Mouse (Mus musculus) hindbrain, embryonic 12.5 days (tissue): ENCODE measurements at regions not wholly inside any gene's neighbourhood (a gene's known extent, or its start where the extent isn't known, plus 50 kb on each side); places are given as distances from the start of the nearest gene placed in this dataset.
A peak's percentile ranks its signal among the peaks of the same experiment; 100 is the strongest.

ENCODE experiments used
- ATAC-seq: fragments of 200-750 bp; cut with Nextera tagmentation; 2 replicates; pipeline ENCODE4 v1.8.0; 2017; ENCODE audit warnings: moderate TSS enrichment; ENCODE audit not compliant: low FRiP score
- H3K27ac ChIP-seq: fragments of 300-500 bp; sonication (generic); 2 replicates; pipeline ENCODE4 v1.5.1; 2016; ENCODE audit warnings: mild to moderate bottlenecking
- H3K27me3 ChIP-seq: fragments of 300-500 bp; sonication (generic); 2 replicates; pipeline ENCODE4 v1.6.1; 2016; ENCODE audit warnings: mild to moderate bottlenecking
- H3K36me3 ChIP-seq: fragments of 300-500 bp; sonication (generic); 2 replicates; pipeline ENCODE4 v1.6.1; 2016; ENCODE audit warnings: mild to moderate bottlenecking
- H3K4me1 ChIP-seq: fragments of 300-500 bp; sonication (generic); 2 replicates; pipeline ENCODE4 v1.6.1; 2016
- H3K4me2 ChIP-seq: fragments of 300-500 bp; sonication (generic); replicated peaks from 2 replicates; pipeline ENCODE4 v1.6.1; 2016; ENCODE audit warnings: mild to moderate bottlenecking
- H3K4me3 ChIP-seq: fragments of 300-500 bp; sonication (generic); 2 replicates; pipeline ENCODE4 v1.5.1; 2016; ENCODE audit warnings: mild to moderate bottlenecking
- H3K9ac ChIP-seq: fragments of 300-500 bp; sonication (generic); 2 replicates; pipeline ENCODE4 v1.6.1; 2016; ENCODE audit warnings: mild to moderate bottlenecking, moderate library complexity
- H3K9me3 ChIP-seq: fragments of 300-500 bp; sonication (generic); replicated peaks from 2 replicates; pipeline ENCODE4 v1.6.1; 2016; ENCODE audit warnings: mild to moderate bottlenecking
- WGBS: fragments of 180-500 bp; shearing (Covaris S2); methylation state at CpG from one replicate; pipeline ENCODE4 v1.1.7; 2016; 5-methylcytosine and 5-hydroxymethylcytosine counted together

DNA sequence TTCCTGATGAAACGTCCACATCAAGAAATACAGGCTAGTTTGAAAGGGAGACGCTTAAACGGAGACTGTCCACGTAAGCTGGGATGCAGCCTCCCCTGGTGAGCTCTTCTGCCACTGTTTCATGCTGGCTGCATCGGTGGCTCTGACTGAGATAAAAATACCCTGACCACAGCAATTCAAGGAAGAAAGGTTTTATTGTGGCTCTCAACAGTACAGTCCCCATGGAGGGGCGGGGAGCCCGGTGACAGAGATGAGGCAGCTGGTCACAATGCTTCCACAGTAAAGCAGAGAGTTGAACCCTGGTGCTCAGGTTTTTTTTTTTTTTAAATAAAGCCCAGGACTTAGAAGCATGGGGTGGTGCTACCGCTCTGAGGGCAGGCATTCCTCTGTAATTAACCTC, 622.7 kb upstream of the Fam19a5 start:
- peak overlapping the region; percentile 24; the same call in 1 of the 2 replicates for H3K4me2 ChIP-seq
- 6% methylated on average over 8 of the region's 8 CpGs for WGBS
- H3K27ac ChIP-seq: no peak overlapping the region
- ATAC-seq: no peak
- H3K9me3 ChIP-seq: no peaks in the 10 kb centered on the region
- no peak overlapping the region for H3K9ac ChIP-seq
- H3K4me1 ChIP-seq: peaks cover 38% of the 10 kb centered on the region
- H3K36me3 ChIP-seq: no peaks in the 10 kb centered on the region
- no peak overlapping the region for H3K4me3 ChIP-seq
- H3K27me3 ChIP-seq: no peaks in the 10 kb centered on the region

DNA sequence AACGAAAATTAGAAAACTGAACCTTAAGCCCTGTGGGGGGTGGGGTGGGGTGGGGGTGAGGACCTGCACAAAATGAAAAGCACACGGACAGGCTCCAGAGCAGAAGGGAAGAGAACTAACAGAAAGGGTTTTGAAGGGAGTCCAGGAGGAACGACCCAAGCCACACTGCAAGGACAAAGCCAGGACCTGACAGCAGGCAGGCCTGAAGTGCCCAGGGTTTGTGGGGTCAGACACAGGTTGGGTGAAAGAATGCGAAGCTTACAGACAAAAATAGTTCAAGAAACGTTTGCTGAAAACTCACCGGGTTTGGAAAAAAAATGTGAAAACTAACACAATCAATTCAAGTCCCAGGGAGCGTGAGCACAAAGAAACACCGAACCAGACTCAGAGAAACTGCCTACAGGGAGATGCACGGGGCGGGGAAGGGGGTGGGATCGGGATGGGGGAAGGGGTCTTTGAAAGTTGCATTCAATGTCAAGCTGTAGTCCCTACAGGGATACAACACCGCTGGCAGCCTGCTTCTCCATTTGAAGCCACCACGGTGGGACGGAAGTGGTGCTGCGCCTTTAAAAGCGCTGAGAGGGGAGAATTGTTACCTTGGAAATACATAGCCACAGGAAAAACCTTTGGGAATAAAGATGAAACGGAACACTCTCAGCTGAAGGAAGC, 618.9 kb upstream of the Fam19a5 start:
- H3K4me3 ChIP-seq: no peak overlapping the region
- WGBS: 11% methylated on average over 17 of the region's 17 CpGs

DNA sequence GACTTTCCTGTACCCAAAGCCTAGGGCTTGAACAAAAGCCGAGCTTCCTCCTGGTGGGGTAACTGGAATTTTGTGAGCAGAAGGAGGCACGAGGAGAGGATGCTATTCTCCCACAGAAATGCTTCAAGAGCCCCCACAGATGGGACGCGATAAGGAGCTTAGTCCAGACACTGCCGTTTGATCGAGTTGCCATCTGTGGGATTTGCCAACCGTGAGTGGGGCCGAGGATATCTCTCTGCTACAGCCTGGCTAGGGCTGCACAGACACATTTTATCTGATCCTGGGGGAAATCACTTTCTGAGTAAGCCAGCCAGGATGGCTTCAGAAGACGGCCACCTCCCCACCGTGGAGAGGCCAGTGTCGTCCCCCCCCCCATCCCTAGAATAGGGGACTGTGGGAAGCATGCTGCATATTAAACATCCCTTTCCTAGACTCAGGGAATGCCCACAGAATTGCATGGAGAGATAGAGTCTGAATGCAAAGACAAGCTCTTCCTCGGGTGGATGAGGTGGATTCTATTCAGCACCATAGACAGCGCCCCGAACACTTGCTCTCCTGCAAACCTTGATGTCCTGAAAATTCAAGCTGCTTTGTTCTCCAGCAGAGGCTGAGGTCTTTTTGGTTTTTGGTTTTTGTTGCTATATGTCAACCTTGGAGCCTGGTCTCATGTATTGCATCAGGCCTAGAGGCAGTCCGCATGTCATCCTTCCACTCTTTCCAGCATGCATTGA, 611.6 kb upstream of the Fam19a5 start:
- H3K4me2 ChIP-seq: no peak overlapping the region

More for the DNA sequence above, 618.9 kb upstream of the Fam19a5 start:
- H3K9me3 ChIP-seq: no peaks in the 10 kb centered on the region
- no peaks in the 10 kb centered on the region for H3K36me3 ChIP-seq
- H3K27me3 ChIP-seq: no peaks in the 10 kb centered on the region
- H3K4me2 ChIP-seq: peak overlapping the region; percentile 25
- ATAC-seq: 0 out of 2 replicates have a peak, but pooled peaks have one; percentile 4
- no peak overlapping the region for H3K9ac ChIP-seq
- peaks cover 27% of the 10 kb centered on the region for H3K4me1 ChIP-seq
- no peak overlapping the region for H3K27ac ChIP-seq

DNA sequence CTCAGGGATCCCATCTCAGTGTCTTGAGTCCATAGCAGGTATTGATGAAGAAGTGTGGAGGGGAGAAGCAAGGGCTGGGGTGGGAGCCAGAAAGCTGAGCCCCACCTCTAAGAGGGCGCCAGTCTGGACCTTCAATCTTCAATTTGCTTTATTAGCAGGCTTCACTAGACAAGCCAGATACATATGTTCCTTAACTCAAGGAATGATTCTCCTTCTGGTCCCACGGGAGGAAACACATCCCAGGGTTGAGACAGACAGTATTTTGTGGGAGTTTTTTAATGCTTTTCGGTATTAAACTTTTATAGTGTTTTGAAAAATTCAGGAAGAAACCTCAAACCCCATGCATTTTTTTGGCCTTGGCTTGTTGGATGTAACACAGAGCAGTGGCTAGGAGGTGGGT, 606.7 kb upstream of the Fam19a5 start:
- Histone ChIP-seq H3K9ac (no peak overlapping the region), H3K27ac (no peak overlapping the region), H3K4me3 (no peak overlapping the region), H3K36me3 (no peaks in the 10 kb centered on the region), H3K4me1 (no peaks in the 10 kb centered on the region), H3K9me3 (no peaks in the 10 kb centered on the region), H3K4me2 (no peak overlapping the region), H3K27me3 (no peaks in the 10 kb centered on the region)
- WGBS: 82% methylated on average over 3 of the region's 3 CpGs
- ATAC-seq: no peak

More for the DNA sequence above, 611.6 kb upstream of the Fam19a5 start:
- Histone ChIP-seq H3K9ac (no peak overlapping the region), H3K27ac (no peak overlapping the region), H3K36me3 (no peaks in the 10 kb centered on the region), H3K4me3 (no peak overlapping the region), H3K27me3 (no peaks in the 10 kb centered on the region), H3K4me1 (no peaks in the 10 kb centered on the region), H3K9me3 (no peaks in the 10 kb centered on the region)
- no peak for ATAC-seq
- WGBS: 56% methylated on average over 15 of the region's 15 CpGs

DNA sequence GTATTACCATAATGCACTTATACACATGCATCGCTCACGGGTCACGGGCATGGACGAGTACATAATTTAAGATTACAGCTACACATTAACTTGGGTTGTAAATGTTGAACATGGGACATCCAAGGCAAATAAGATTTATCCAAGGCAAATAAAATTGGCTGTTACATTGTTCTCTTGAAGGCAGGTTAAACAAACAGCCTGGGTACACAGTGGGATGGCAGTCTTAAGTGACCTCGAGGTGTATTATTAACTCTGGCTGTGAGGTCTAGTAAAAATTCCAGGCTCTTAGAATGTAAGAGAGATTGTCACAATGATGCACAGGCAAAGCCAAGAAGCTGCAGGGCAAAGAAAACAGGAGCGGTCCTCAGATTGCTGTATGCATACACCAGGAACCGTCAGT, 599.6 kb upstream of the Fam19a5 start:
- no peak for ATAC-seq
- Histone ChIP-seq H3K4me2 (no peak overlapping the region), H3K4me1 (no peaks in the 10 kb centered on the region), H3K36me3 (no peaks in the 10 kb centered on the region), H3K9ac (no peak overlapping the region), H3K27ac (no peak overlapping the region), H3K4me3 (no peak overlapping the region), H3K9me3 (no peaks in the 10 kb centered on the region), H3K27me3 (no peaks in the 10 kb centered on the region)
- WGBS: 88% methylated on average over 7 of the region's 7 CpGs

DNA sequence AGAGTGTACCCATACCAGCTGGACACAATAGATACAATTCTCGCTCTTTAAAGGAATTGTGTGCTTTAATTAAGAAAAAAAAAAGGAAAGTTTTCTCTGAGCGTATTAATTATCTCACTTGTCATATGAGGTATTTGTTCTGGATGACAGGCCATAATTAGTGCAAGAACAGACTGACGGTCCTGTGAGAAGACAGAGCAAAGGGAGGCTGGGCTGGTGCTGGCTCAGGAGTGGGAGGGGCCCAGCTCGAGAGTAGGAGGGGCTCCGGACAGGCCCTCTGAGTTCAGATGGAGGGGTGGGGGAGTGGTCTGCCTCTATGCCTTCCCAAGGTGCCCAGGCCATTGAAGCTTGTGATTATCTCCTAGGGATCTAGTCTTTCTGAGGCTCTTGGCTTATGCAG, 591.5 kb upstream of the Fam19a5 start:
- ATAC-seq: no peak
- no peak overlapping the region for H3K4me2 ChIP-seq
- H3K4me1 ChIP-seq: no peaks in the 10 kb centered on the region
- WGBS: 58% methylated on average over 5 of the region's 5 CpGs
- no peaks in the 10 kb centered on the region for H3K36me3 ChIP-seq
- H3K27me3 ChIP-seq: no peaks in the 10 kb centered on the region
- H3K9ac ChIP-seq: no peak overlapping the region
- no peak overlapping the region for H3K27ac ChIP-seq
- H3K9me3 ChIP-seq: no peaks in the 10 kb centered on the region
- H3K4me3 ChIP-seq: no peak overlapping the region

DNA sequence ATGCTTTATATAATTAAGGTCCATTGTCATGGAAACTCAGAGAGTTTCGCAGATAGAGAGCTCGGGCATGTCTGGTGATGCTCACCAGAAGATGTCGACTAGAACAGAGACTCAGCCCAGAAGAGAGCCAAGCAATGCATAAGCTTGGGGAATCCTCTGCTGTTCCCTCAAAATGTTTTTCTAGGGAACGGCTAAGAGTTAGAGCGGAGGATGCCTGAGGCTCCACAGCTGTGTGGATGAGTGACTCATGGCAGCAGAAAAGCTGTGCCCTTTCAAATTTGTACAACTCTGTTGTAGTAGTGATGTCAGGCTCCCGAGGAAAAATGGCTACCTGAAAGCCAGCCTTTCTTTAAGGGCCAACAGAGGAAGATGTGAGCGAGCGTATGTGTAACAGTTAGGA, 586.2 kb upstream of the Fam19a5 start:
- Histone ChIP-seq H3K4me1 (no peaks in the 10 kb centered on the region), H3K9me3 (no peaks in the 10 kb centered on the region), H3K36me3 (no peaks in the 10 kb centered on the region), H3K4me2 (no peak overlapping the region), H3K4me3 (no peak overlapping the region), H3K27me3 (no peaks in the 10 kb centered on the region), H3K9ac (no peak overlapping the region), H3K27ac (no peak overlapping the region)
- no peak for ATAC-seq
- 91% methylated on average over 8 of the region's 8 CpGs for WGBS

DNA sequence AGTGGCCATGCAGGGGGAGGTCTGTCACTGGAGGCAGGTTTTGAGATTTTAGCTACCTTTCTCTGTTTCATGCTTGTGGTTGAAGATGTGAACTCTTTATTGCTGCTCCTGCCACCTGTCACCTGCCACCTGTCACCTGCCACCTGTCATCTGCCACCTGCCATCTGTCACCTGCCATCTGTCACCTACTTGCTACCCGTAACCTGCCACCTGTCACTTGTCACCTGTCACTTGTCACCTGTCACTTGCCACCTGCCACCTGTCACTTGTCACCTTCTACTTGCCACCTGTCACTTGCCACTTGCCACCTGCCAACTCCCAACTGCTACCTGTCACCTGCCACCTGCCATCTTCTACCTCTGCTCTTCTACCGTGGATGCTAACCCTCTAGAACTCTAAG, 581.2 kb upstream of the Fam19a5 start:
- H3K9me3 ChIP-seq: no peaks in the 10 kb centered on the region
- H3K27ac ChIP-seq: no peak overlapping the region
- no peaks in the 10 kb centered on the region for H3K36me3 ChIP-seq
- H3K4me2 ChIP-seq: no peak overlapping the region
- no peak for ATAC-seq
- H3K27me3 ChIP-seq: no peaks in the 10 kb centered on the region
- WGBS: 86% methylated on average over 2 of the region's 2 CpGs
- H3K4me3 ChIP-seq: no peak overlapping the region
- 0 out of 2 replicates have a peak, but pooled peaks cover 4% of the 10 kb centered on the region for H3K4me1 ChIP-seq
- no peak overlapping the region for H3K9ac ChIP-seq

DNA sequence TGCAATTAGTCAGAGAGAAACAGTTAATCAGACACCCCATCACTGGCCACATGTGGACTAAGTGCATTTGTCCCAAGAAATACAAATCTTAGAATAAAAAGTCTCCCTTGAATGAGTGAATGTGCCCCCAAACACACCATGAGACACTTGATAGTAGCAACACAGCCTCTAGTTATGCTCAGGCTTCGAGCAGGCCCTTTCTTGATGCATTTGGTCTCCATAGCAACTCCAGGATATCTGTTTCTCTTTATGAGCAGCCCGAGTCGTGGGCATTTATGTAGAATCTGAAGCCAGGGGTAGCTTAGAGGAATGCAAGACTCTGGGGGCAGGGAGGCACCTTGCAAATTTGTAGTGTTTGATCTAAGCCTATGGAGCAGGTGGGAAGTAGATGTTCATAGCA, 580.6 kb upstream of the Fam19a5 start:
- Histone ChIP-seq H3K27ac (no peak overlapping the region), H3K27me3 (no peaks in the 10 kb centered on the region), H3K36me3 (no peaks in the 10 kb centered on the region), H3K9ac (no peak overlapping the region), H3K4me2 (no peak overlapping the region), H3K9me3 (no peaks in the 10 kb centered on the region), H3K4me1 (0 out of 2 replicates have a peak, but pooled peaks cover 4% of the 10 kb centered on the region), H3K4me3 (no peak overlapping the region)
- 24% methylated on average over 3 of the region's 3 CpGs for WGBS
- no peak for ATAC-seq

DNA sequence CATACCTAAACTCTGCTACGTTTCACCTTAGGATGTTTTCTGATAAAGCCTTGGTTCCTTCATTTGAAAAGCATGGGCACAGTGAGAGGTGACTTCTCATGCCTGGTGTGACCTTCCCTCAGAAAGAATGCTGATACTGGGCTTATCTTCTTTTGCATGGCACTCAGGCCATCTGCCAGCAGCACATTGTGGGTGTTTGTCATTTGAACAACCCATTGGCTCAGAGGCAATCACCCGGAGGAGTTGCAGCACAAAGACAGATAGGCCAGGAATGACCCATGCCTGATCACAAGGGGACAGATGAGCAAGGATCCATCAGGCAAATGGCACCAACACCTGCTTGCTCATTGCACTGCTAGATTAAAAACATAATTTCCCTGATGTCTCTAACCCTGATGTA, 572.7 kb upstream of the Fam19a5 start:
- no peaks in the 10 kb centered on the region for H3K27me3 ChIP-seq
- H3K27ac ChIP-seq: no peak overlapping the region
- no peak overlapping the region for H3K9ac ChIP-seq
- H3K4me1 ChIP-seq: no peaks in the 10 kb centered on the region
- no peak overlapping the region for H3K4me2 ChIP-seq
- ATAC-seq: no peak
- no peaks in the 10 kb centered on the region for H3K9me3 ChIP-seq
- no peaks in the 10 kb centered on the region for H3K36me3 ChIP-seq
- WGBS: 83% methylated on average over 2 of the region's 2 CpGs
- no peak overlapping the region for H3K4me3 ChIP-seq

DNA sequence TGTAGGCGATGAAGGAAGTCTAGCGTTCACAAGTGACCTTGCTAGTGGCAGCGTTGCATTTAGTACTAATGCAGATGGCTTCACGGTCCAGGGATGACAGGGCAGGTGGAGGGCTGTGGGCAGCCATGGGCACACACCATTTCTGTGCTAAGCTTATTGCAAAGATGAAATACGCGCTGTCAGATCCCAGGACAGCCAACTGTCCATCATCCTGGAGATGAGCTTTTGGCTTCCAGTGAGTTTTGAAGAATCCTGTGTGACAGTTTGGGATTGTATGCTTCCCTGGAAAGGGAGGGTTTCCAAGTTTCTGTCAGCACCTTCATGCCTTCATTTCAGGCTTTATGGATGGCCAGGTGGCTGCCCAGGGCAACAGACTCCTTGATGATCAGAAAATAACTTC, 547.9 kb upstream of the Fam19a5 start:
- no peaks in the 10 kb centered on the region for H3K36me3 ChIP-seq
- H3K4me3 ChIP-seq: no peak overlapping the region
- H3K4me1 ChIP-seq: no peaks in the 10 kb centered on the region
- H3K27me3 ChIP-seq: no peaks in the 10 kb centered on the region
- H3K9me3 ChIP-seq: no peaks in the 10 kb centered on the region; the same call in none of the 2 replicates
- 0 out of 2 replicates have a peak overlapping the region, but pooled peaks have one; percentile 25 for H3K27ac ChIP-seq
- no peak overlapping the region for H3K9ac ChIP-seq
- WGBS: 80% methylated on average over 6 of the region's 6 CpGs
- no peak for ATAC-seq
- no peak overlapping the region for H3K4me2 ChIP-seq

DNA sequence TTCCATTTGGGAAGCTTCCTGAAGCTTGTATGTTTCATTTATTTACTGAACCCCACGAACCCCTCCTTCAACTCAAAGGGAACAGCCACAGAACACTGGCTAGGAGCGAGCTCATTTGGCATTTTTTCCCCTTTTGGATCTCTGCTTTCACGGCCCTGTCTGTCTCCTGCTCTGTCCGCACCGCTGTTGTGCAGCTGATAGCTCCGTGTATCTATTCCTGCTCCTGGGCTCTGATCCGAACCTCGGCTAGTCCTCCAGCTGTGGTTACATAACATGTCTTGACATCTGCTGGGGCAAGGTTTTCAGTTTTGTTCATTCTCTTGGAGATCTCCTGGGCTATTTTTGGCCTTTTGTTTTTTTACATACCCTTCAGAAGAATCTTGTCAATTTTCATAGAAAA, 525.1 kb upstream of the Fam19a5 start:
- no peaks in the 10 kb centered on the region for H3K9me3 ChIP-seq

DNA sequence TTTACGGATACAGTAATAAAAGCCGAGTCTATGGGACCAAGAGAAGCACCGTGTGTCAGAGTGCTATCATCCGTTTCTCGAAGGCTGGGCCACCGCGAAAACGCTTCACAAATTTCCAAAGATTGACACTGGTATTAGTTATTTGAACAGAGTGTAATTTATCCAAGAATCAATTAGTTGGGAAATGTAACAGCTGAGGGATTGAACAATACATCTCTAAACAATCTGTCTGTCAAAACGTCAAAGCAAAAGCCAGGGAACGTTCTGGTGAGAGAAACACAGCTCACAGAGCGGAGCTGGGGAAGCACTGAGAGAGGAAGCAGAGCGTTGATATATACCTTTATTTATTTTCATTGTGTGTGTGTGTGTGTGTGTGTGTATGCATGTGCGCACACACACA, 498.1 kb upstream of the Fam19a5 start:
- no peaks in the 10 kb centered on the region for H3K9me3 ChIP-seq
- H3K4me3 ChIP-seq: no peak overlapping the region
- no peak overlapping the region for H3K4me2 ChIP-seq
- 79% methylated on average over 13 of the region's 13 CpGs for WGBS
- H3K9ac ChIP-seq: no peak overlapping the region
- ATAC-seq: no peak
- H3K27ac ChIP-seq: no peak overlapping the region
- H3K4me1 ChIP-seq: no peaks in the 10 kb centered on the region
- no peaks in the 10 kb centered on the region for H3K36me3 ChIP-seq
- no peaks in the 10 kb centered on the region for H3K27me3 ChIP-seq

More for the DNA sequence above, 525.1 kb upstream of the Fam19a5 start:
- Histone ChIP-seq H3K4me2 (no peak overlapping the region), H3K36me3 (no peaks in the 10 kb centered on the region), H3K4me1 (no peaks in the 10 kb centered on the region), H3K9ac (no peak overlapping the region), H3K27me3 (no peaks in the 10 kb centered on the region), H3K27ac (no peak overlapping the region), H3K4me3 (no peak overlapping the region)
- no peak for ATAC-seq
- 64% methylated on average over 8 of the region's 8 CpGs for WGBS
